Mouse (Mus musculus): ENCODE measurements at regions not wholly inside any gene's neighbourhood (a gene's known extent, or its start where the extent isn't known, plus 50 kb on each side); places are given as distances from the start of the nearest gene placed in this dataset.

- TF ChIP-seq NANOG (IDR thresholded peaks at IDR 0.05; ENCODE audit: borderline replicate concordance, low read length) (no peak), POU5F1 (IDR thresholded peaks at IDR 0.05; ENCODE audit: borderline replicate concordance, low read length) (no peak), CTCF (conservative IDR thresholded peaks at IDR 0.05; ENCODE audit: low read length) (no peak)
- H3K36me3 ChIP-seq (ENCODE audit: insufficient read depth, low read length), result no peaks in the 10 kb centered on the region
- H3K27me3 ChIP-seq (ENCODE audit: insufficient read depth, low read length), result no peaks in the 10 kb centered on the region
Observed at GRCm38 (mm10) chr13:102458711-102459110, 234.6 kb upstream of the Cd180 start.

GRCm38 (mm10) chr13:102463993-102464392 is 229.4 kb upstream of the Cd180 start:
- Histone ChIP-seq H3K4me1 (replicated peaks; ENCODE audit: low read depth, low read length) (no peaks in the 10 kb centered on the region), H3K4me3 (replicated peaks; ENCODE audit: low read length) (no peak overlapping the region), H3K9me3 (ENCODE audit: low read length) (no peaks in the 10 kb centered on the region), H3K36me3 (ENCODE audit: insufficient read depth, low read length) (no peaks in the 10 kb centered on the region), H3K27me3 (ENCODE audit: insufficient read depth, low read length) (no peaks in the 10 kb centered on the region)
- TF ChIP-seq POU5F1 (IDR thresholded peaks at IDR 0.05; ENCODE audit: borderline replicate concordance, low read length) (no peak), NANOG (IDR thresholded peaks at IDR 0.05; ENCODE audit: borderline replicate concordance, low read length) (no peak), CTCF (conservative IDR thresholded peaks at IDR 0.05; ENCODE audit: low read length) (no peak)

More at GRCm38 (mm10) chr13:102458711-102459110, 234.6 kb upstream of the Cd180 start:
- Histone ChIP-seq H3K4me3 (replicated peaks; ENCODE audit: low read length) (no peak overlapping the region), H3K9me3 (ENCODE audit: low read length) (no peaks in the 10 kb centered on the region), H3K4me1 (replicated peaks; ENCODE audit: low read depth, low read length) (no peaks in the 10 kb centered on the region)

GRCm38 (mm10) chr13:102481906-102482305 is 211.5 kb upstream of the Cd180 start:
- Histone ChIP-seq H3K27me3 (ENCODE audit: insufficient read depth, low read length) (no peaks in the 10 kb centered on the region), H3K4me1 (replicated peaks; ENCODE audit: low read depth, low read length) (no peaks in the 10 kb centered on the region), H3K4me3 (replicated peaks; ENCODE audit: low read length) (no peak overlapping the region), H3K36me3 (ENCODE audit: insufficient read depth, low read length) (no peaks in the 10 kb centered on the region), H3K9me3 (ENCODE audit: low read length) (no peaks in the 10 kb centered on the region)
- no peak for TF ChIP-seq POU5F1 (IDR thresholded peaks at IDR 0.05; ENCODE audit: borderline replicate concordance, low read length)
- TF ChIP-seq NANOG (IDR thresholded peaks at IDR 0.05; ENCODE audit: borderline replicate concordance, low read length), result no peak
- no peak for TF ChIP-seq CTCF (conservative IDR thresholded peaks at IDR 0.05; ENCODE audit: low read length)

- TF ChIP-seq NANOG (IDR thresholded peaks at IDR 0.05; ENCODE audit: borderline replicate concordance, low read length), result no peak
- TF ChIP-seq CTCF (conservative IDR thresholded peaks at IDR 0.05; ENCODE audit: low read length), result no peak
- no peak for TF ChIP-seq POU5F1 (IDR thresholded peaks at IDR 0.05; ENCODE audit: borderline replicate concordance, low read length)
- Histone ChIP-seq H3K27me3 (ENCODE audit: insufficient read depth, low read length) (no peaks in the 10 kb centered on the region), H3K36me3 (ENCODE audit: insufficient read depth, low read length) (no peaks in the 10 kb centered on the region), H3K4me3 (replicated peaks; ENCODE audit: low read length) (no peak overlapping the region), H3K9me3 (ENCODE audit: low read length) (no peaks in the 10 kb centered on the region), H3K4me1 (replicated peaks; ENCODE audit: low read depth, low read length) (no peaks in the 10 kb centered on the region)
Observed at GRCm38 (mm10) chr13:102482451-102482850, 210.9 kb upstream of the Cd180 start.

- Histone ChIP-seq H3K4me1 (replicated peaks; ENCODE audit: low read depth, low read length) (no peaks in the 10 kb centered on the region), H3K4me3 (replicated peaks; ENCODE audit: low read length) (no peak overlapping the region), H3K9me3 (ENCODE audit: low read length) (no peaks in the 10 kb centered on the region), H3K36me3 (ENCODE audit: insufficient read depth, low read length) (no peaks in the 10 kb centered on the region), H3K27me3 (ENCODE audit: insufficient read depth, low read length) (no peaks in the 10 kb centered on the region)
- no peak for TF ChIP-seq CTCF (conservative IDR thresholded peaks at IDR 0.05; ENCODE audit: low read length)
- no peak for TF ChIP-seq NANOG (IDR thresholded peaks at IDR 0.05; ENCODE audit: borderline replicate concordance, low read length)
- TF ChIP-seq POU5F1 (IDR thresholded peaks at IDR 0.05; ENCODE audit: borderline replicate concordance, low read length), result no peak
Observed at GRCm38 (mm10) chr13:102487416-102488097, 205.8 kb upstream of the Cd180 start.

GRCm38 (mm10) chr13:102491370-102491769 is 202.0 kb upstream of the Cd180 start:
- H3K9me3 ChIP-seq (ENCODE audit: low read length), result no peaks in the 10 kb centered on the region
- no peak overlapping the region for H3K4me3 ChIP-seq (replicated peaks; ENCODE audit: low read length)
- H3K4me1 ChIP-seq (replicated peaks; ENCODE audit: low read depth, low read length), result no peaks in the 10 kb centered on the region
- TF ChIP-seq CTCF (conservative IDR thresholded peaks at IDR 0.05; ENCODE audit: low read length) (no peak), POU5F1 (IDR thresholded peaks at IDR 0.05; ENCODE audit: borderline replicate concordance, low read length) (no peak), NANOG (IDR thresholded peaks at IDR 0.05; ENCODE audit: borderline replicate concordance, low read length) (no peak)
- no peaks in the 10 kb centered on the region for H3K36me3 ChIP-seq (ENCODE audit: insufficient read depth, low read length)
- H3K27me3 ChIP-seq (ENCODE audit: insufficient read depth, low read length), result no peaks in the 10 kb centered on the region

- H3K27me3 ChIP-seq (ENCODE audit: insufficient read depth, low read length), result no peaks in the 10 kb centered on the region
- H3K9me3 ChIP-seq (ENCODE audit: low read length), result no peaks in the 10 kb centered on the region
- H3K36me3 ChIP-seq (ENCODE audit: insufficient read depth, low read length), result no peaks in the 10 kb centered on the region
- H3K4me3 ChIP-seq (replicated peaks; ENCODE audit: low read length), result no peak overlapping the region
- no peaks in the 10 kb centered on the region for H3K4me1 ChIP-seq (replicated peaks; ENCODE audit: low read depth, low read length)
- TF ChIP-seq NANOG (IDR thresholded peaks at IDR 0.05; ENCODE audit: borderline replicate concordance, low read length) (no peak), CTCF (conservative IDR thresholded peaks at IDR 0.05; ENCODE audit: low read length) (no peak), POU5F1 (IDR thresholded peaks at IDR 0.05; ENCODE audit: borderline replicate concordance, low read length) (no peak)
Observed at GRCm38 (mm10) chr13:102504157-102504947, 189.0 kb upstream of the Cd180 start.

GRCm38 (mm10) chr13:102507226-102507625 is 186.1 kb upstream of the Cd180 start:
- Histone ChIP-seq H3K36me3 (ENCODE audit: insufficient read depth, low read length) (no peaks in the 10 kb centered on the region), H3K9me3 (ENCODE audit: low read length) (no peaks in the 10 kb centered on the region), H3K4me1 (replicated peaks; ENCODE audit: low read depth, low read length) (no peaks in the 10 kb centered on the region), H3K4me3 (replicated peaks; ENCODE audit: low read length) (no peak overlapping the region), H3K27me3 (ENCODE audit: insufficient read depth, low read length) (no peaks in the 10 kb centered on the region)
- no peak for TF ChIP-seq POU5F1 (IDR thresholded peaks at IDR 0.05; ENCODE audit: borderline replicate concordance, low read length)
- TF ChIP-seq CTCF (conservative IDR thresholded peaks at IDR 0.05; ENCODE audit: low read length), result no peak
- TF ChIP-seq NANOG (IDR thresholded peaks at IDR 0.05; ENCODE audit: borderline replicate concordance, low read length), result no peak

Data from E14TG2a.4 (cell line).